Mouse (Mus musculus): ENCODE measurements at regions not wholly inside any gene's neighbourhood (a gene's known extent, or its start where the extent isn't known, plus 50 kb on each side); places are given as distances from the start of the nearest gene placed in this dataset.

DNA sequence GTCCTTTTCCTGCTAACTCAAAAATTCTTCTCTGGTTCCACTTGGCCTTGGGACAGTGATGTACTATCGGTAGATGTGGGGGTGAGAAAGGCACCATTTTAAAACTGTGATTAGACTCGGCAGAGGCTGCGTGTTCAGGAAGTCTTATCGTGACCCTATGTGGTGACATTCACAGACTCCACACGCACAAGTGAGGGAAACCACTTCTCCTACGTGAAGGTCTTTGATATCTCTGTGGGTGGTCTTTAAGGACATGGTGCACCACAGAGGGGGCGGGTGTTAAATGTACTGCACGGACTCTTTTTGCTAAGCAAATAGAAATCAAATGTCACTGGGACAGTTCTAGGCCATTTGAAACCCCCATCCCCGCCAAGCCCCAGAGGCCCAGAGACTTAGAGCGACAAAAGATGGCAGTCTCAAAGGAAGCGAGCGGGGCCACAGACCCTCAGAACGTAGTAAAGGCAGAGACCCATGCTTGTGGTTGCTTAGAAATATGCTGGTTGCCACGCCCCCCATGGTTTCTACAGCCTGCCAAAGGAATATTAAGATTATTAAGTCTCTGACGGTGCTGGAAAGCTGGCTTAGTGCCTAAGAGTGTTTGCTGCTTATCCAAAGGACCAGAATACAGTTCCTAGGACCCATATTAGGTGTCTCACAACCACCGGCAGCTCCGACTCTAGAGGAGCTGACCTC is 73.6 kb upstream of the Slc45a1 start:
- no peak for DNase-seq (ENCODE audit: low spot score)

DNA sequence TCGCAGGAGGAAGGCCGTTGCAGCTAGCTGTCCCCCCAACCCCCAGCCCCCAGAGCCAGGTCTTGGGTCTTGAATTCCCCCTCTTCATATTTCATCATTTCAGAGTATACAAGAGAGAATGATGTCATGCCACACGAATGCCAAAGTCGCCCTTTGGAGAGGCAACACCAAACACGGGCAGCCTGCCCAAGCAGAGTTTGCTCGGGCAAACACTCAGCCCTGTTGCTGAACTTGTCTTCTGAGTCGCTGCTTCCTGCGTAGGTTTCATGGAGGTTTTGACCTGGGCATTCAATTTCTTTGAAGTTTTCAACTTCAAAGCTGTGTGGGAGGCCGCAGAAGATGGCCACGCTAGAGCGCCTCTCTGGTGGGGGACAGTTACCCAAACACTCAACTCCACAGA is 72.8 kb upstream of the Slc45a1 start:
- no peak for DNase-seq (ENCODE audit: low spot score)

DNA sequence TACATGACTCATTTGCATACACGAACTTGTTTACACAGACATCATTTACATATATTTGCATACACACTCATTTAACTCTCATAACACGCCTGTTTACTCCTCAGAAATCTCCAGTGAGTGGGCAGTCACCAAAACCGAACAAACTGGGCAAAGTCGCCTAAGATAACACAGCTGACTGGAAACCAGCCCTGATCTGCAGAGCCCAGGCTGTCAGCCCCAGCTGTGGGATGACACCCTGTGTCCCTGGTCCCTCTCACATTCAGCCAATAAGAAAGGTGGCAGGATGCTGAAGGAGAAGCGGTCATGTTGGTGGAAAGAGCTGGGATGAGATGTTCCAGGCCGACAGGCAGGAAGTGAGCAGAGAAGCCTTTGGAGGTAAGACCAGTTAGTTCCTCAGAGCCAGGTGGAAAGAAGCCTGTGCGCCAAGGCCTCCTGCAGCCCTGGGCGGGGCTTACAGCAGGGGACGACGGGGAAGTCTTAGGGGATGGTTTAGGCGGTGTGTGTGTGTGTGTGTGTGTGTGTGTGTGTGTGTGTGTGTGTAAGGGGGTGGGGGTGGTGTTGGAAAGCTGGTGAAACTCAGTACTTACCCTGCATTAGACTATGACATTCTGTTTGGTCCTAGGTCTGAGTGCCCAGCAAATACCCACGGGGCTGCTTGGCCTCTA is 69.8 kb upstream of the Slc45a1 start:
- no peak for DNase-seq (ENCODE audit: low spot score)

DNA sequence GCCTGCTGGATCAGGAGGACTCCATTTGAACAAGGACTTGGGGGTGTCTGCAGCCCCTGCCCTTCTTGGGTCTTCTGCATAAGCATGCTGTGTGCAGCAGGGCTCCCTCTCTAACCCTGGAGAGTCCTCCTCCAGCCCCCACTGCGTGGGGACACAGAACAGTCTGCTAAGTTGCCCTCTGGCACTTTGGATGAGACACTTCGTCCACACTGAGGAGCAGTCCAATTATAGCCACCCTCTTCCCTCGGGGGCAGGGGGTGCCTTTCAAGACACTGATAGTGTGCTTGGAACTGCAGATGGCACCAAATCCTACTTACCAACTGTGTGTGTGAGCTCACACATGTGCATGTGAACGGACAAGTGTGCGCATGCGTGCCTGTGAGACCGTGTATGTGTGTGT is 65.9 kb upstream of the Slc45a1 start:
- DNase-seq (ENCODE audit: low spot score), result no peak

DNA sequence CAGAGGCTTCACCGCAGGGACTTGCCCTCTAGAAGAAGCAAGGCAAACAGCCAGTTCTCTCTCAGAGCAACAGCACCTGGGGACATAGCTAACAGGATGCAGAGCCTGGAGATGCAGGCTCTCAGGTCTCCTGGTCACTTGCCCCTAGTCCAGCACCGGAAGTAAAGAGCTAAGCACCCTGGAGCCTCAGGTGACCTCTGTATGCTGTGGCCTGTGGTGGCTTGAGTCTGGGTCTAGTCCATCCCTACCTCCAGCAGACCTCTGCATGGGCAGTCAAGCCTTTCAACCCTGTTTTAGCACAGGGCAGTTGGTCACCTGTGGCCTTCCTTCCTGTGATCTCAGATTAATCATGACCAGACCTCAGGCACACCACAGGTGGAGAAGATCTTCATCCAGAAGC is 63.1 kb upstream of the Slc45a1 start:
- DNase-seq (ENCODE audit: low spot score), result no peak

DNA sequence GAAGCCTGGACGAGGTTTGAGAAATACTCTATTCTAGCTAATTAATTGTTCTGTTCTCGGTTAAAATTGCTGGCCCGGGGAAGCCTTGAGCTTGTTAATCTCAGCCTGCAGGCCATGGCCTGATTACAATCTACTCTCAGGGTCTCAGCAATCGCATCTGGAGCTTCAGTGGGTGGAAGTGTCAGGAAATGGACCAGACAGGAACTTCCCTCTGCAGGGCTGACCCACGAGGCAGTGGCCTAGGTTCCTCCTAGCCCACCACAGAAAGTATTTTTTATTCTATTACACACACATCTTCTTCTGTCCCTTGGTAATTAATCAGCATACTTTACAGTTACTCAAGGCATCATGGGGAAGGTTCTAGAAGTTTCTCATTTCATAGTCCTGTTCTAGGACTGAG is 61.3 kb upstream of the Slc45a1 start:
- no peak for DNase-seq (ENCODE audit: low spot score)

DNA sequence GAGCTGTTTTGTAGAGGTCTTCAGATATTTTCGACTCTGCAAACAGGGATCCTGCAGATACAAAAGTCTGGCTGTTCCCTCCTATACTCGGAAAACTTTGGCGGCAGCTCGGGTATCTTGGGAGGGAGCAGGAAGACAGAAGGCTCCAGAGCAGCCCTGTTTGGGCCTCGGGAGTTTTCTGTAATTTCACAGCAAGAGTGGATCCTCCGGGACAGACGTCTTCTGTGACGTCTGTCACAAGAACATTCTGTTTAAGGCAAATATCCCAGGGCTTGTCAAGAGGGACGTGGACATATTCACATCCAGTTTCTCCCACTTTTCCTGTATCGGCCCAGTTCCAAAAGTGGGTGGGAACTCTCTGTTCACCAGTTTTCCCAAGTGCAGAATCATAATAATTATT is 60.9 kb upstream of the Slc45a1 start:
- peak; percentile 59 for DNase-seq (ENCODE audit: low spot score)

DNA sequence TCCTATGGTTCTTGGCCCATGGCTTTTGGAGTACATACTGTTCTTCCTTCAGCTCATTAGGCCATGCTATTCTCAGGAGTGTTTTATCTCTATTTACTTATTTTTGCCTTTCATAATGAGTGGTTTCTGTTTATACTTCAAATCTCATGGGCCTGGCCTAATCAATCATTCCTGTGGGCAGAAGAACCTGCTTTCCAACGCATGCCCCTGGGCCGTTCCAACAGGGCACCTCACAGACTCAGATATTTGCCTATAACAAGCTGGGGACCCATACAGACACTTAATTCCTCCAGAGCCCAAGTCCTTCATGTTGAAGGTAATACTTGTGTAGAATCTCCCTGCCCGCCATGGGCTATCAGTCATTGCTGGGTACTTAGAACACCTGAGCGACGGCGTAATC is 59.7 kb upstream of the Slc45a1 start:
- DNase-seq (ENCODE audit: low spot score), result no peak

DNA sequence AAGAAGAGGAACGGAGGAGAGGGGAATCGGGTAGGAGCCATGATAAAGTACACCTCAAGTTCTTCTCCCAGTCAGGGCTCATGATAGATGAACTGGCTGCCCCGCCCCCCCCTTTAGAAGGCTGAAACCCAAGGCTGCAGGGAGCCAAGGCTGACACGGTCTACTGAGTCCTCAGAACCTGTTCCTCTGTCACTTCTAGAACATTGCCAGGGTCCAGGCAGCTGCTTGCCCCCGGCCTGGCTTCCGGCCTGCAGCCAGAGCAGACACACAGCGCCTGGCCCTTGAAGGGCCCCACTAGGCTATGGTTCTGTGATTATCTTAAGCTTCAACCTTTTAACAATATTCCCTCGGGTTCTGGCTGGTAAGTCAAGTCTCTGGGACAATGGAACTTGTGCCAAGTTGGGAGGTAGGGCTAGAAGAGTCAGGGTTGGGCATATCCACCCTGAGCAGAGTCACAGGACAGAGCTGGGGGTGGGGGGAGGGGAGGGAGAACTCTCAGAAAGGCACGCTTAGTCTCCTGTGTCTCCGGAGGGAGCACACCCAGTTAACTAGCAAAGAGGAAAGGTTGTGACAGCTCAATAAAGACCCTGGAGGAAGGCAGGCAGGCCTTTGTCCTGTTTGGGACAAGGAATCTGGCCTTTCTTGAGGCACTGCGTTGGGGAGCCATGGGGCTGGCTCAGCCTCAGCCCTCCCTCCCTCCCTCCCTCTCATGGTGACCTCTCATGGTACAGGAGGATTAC is 57.6 kb upstream of the Slc45a1 start:
- no peak for DNase-seq (ENCODE audit: low spot score)

DNA sequence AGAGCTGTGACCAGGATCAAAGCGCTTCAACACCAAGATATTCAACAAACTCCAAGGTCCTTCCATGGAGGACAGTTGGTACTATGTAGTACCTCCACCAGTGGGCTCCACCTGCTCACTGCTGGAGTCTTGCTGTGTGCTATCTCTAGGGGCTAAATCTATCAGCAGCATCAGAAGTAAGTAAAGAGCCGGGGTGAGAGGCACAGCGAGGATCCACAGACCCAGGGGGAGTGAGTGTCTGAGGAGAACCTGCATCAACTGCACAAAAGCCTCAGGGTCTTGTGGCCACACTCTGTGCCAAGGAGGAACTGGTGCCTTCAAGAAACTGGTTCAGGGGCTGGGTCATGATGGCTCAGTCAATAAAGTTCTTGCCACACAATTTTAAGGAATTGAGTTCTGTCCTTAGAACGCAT is 56.6 kb upstream of the Slc45a1 start:
- DNase-seq (ENCODE audit: low spot score), result no peak

DNA sequence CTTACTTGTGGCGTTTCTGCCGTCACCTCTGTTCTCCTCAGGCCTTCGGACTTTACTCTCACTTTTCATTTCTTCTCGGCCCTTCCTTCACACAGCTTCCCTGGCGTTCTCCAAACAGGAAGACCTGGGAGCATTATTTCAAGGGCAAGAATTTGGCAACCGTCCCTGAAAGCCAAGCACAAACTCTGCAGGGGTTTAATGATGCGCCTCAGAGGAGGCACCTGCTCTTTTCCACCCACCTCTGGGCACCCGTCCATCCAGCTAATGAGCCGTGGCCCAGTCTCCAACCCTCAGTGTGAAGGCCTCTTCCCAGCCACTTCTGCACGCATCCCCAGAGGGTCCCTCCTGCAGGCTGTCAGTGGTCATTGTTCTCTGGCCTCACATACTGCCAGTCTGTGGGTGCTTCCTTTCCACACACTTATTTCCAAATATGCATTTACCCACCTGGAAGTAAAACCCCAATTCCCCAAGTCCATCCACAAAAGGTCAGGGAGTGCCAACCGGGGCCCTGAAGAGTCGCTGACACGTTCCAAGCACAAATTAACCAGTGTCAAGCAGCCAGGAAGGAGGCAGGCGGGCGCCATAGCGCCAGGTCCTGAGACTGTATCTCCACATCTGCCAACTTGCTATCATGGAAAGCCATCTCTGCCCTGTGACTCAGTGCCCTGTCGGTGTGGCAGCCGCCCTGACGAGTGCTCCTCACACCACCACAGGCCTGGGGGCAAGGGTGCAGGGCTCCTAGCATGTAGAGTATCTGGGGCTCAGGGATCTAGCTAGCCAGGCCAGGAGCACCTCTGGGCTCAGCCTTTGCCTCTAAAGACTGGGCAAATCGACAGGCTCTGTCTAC is 56.0 kb upstream of the Slc45a1 start:
- no peak for DNase-seq (ENCODE audit: low spot score)

DNA sequence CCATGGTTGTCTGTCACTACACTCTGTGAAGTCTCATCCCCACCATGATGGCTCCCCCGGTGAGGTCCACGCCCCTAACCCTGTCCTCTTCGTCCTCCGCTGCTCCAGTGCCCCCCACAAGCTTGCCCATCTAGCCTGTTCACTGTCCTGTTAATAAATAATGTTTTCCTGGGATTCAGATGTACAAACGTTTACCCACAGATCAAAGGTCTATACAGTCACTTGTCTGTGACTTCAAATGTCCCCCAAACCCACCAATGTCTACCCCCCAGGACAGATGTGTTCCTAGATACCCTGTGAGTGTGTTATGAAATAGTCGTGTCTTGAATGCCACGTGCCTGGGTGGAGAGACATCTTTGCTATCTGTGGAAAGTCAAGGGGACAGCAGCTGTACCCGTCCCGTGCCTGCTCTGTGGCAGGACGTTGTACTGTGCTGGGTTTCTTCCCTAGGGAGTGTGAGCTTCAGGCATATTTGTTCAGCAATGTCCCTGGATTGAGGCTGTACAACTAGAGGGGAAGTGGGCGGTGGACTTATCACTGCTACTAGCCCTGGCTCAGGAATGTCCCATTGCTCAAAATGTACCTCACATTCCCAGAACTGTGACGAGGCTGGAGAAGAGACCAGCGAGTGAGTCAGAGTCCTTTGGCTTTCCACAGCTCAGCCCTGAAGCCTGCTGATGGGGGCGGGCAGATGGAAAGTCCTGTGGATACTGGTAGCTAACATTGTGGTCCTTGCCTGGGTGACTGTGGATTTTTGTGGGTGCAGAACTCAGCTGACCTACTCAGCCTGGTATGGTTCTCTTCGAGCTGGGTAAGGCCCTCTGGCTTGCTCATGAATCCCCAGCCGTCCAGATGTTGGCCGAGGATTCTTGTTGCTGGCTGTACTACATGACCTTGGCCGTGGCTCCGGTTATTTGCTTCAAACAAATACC is 55.1 kb upstream of the Slc45a1 start:
- DNase-seq (ENCODE audit: low spot score), result peak; percentile 80

DNA sequence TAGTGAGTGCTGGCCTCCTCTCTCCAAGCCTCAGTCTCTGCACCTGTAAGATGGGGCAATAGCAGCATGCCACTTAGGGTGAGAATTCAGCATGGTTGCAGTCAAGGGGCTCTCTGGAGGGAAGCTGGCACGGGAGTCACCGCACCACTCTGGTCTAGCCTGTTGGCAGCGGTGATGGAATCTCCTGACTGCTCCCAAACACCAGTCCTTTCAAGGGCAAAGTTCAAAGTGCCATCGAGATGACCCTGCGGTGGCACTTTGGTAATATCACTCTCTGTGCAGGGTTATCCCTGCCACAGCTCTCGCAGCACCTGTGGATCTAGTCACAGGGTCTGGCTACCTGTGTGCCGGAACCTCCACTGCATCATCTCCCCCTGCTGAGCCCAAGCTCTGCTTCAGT is 54.3 kb upstream of the Slc45a1 start:
- no peak for DNase-seq (ENCODE audit: low spot score)

DNA sequence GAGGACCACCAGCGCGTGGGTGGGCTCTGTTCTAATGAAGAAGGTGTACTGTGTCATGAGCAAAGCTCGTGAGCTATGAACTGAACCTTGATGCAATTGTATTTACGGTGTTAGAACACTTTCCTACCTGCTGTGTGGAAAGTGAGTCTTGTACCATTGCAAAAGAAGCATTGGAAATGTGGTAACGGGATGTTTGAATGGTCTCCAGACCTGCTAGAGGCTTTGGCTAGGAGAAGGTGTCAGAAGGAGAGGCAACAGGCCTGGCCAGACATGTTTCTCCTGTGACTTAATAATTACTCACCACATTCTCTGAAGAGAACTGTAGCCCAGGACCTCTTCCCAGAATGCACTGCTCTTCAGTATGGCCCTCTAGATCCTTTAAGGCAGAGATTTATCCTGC is 51.3 kb upstream of the Slc45a1 start:
- DNase-seq (ENCODE audit: low spot score), result no peak

Data from heart, adult 8-10 months (tissue).